Mouse (Mus musculus) frontal cortex, adult 2 months (tissue): ENCODE results near the gene Dhrs3. TPM values are rescaled to one million over a fixed set of nuclear protein-coding genes. Genes with fewer than 3 reads are reported as not detected.
A peak's percentile ranks its signal among the peaks of the same experiment; 100 is the strongest.

Experiments
- DNase-seq, 2 experiments: peaks; one replicate each; pipeline ENCODE4 v3.0.0; 2022; ENCODE audit warnings: low spot score in 1 of 2; ENCODE audit errors: extremely low spot score in 1 of 2
- polyA plus RNA-seq: library from polyadenylated mRNA; depleted of rRNA; stranded (reverse); fragments of >200 nt; gene quantifications from 2 replicates; pipeline ENCODE4 v1.2.3, GENCODE M21; 2012; rRNA removed

Gene Dhrs3
- 26.4 and 28.0 TPM in 2 replicates for polyA plus RNA-seq

- DNase-seq, result peak in 1 of 2 experiments; percentile 62
Measured at GRCm38 (mm10) chr4:144892133-144892936, at the start of gene Dhrs3. TSS of gene Dhrs3 (plus strand) at chr4:144892827.

DNA sequence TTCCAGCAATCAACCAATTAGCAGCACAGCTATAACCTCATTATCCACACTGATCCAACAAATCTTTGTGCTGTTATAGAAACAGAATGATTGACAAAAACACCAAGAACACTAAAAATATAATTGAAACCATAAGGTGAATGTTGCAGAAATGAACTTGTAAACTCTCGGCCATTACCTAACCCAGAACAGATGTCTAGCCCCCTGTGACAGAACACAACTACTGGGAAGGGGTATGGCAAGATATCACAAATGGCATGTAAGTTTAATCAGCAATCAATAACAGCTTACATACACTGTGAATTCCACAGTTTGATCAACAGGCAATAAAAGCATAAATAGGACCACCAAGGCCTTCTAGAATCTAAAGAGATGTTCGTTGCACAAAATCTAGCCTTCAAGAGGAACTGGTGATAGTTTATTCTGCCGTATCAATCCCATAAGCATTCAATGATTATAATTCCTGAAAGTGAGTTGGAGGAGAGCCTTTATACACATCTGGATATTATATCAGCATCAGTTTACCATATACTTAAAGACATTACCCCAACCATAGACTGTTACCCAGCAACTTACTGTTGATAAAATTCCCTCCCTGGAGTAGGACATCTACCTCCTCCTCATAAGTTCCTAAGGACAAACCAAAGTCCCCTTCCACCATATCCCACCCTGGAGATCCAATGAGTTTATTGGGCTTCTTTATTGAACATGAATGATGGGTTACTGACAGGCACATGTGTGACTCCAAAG is 30.7 kb upstream of the Dhrs3 start:
- DNase-seq, result no peak

DNA sequence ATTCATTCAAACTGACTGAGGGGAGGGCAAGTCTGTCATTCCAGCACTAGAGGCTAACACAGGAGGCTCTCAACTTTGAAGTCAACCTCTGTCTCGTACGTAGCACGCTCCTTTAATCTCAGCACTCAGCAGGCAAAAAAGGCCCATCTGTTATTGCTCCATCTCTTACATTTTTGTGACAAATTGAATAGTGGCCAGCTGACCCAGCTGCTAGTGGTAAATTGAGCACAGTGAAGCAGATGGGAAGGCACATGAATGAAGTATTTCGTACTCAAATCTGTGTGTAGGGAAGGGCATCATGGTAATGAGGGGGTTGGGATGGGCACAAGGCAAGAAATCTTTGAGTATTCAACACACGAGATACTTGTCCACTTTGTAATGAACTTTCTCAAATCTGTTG is 24.7 kb upstream of the Dhrs3 start:
- no peak for DNase-seq

- no peak for DNase-seq
Measured at GRCm38 (mm10) chr4:144868584-144868983, 24.0 kb upstream of the Dhrs3 start.

- no peak for DNase-seq
Measured at GRCm38 (mm10) chr4:144872905-144873304, 19.7 kb upstream of the Dhrs3 start.

GRCm38 (mm10) chr4:144875576-144876093 is 17.0 kb upstream of the Dhrs3 start:
- DNase-seq, result no peak

DNA sequence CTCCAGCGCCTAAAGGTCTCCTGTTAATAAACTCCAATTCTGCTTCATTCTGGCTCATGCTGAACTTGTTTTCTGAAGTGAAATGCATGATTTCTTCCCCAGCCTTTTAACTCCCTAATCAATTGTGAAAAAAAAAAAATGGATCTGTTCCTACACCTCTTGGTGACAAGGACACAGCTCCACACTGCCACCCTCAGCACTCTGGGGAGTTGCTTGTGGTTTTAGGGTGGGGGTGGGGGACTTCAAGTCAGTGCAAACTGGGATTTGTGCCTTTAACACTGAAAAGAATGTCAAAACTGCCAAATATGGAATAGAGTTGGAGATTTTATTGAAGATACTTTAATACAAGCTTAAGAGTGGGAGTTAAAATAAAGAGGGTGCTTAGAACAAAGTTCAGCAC is 13.1 kb upstream of the Dhrs3 start:
- DNase-seq, result no peak

DNA sequence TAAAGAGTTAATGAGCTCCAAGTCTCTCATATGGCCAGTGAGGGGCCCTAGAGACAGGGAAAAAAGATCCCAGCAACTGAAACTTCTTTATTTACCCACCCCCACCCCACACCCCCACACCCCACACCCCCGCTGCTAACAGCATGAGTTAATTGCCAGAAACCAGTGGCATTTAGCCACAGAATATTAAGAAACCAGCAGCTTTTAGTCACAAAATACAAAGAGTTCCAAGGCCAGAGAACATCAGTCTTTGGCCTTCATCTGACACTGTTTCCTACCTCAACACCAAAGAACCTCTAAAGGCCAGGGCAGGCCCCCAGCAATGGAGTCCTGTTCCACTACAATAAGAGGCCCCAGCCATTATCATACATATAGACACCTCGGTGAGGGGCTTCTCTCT is 11.3 kb upstream of the Dhrs3 start:
- no peak for DNase-seq

- peak in 1 of 2 experiments; percentile 25 for DNase-seq
Measured at GRCm38 (mm10) chr4:144882881-144883331, 9.7 kb upstream of the Dhrs3 start.

- peak in 1 of 2 experiments; percentile 68 for DNase-seq
Measured at GRCm38 (mm10) chr4:144886460-144886859, 6.2 kb upstream of the Dhrs3 start.

- DNase-seq, result no peak
Measured at GRCm38 (mm10) chr4:144888750-144889149, 3.9 kb upstream of the Dhrs3 start.

DNA sequence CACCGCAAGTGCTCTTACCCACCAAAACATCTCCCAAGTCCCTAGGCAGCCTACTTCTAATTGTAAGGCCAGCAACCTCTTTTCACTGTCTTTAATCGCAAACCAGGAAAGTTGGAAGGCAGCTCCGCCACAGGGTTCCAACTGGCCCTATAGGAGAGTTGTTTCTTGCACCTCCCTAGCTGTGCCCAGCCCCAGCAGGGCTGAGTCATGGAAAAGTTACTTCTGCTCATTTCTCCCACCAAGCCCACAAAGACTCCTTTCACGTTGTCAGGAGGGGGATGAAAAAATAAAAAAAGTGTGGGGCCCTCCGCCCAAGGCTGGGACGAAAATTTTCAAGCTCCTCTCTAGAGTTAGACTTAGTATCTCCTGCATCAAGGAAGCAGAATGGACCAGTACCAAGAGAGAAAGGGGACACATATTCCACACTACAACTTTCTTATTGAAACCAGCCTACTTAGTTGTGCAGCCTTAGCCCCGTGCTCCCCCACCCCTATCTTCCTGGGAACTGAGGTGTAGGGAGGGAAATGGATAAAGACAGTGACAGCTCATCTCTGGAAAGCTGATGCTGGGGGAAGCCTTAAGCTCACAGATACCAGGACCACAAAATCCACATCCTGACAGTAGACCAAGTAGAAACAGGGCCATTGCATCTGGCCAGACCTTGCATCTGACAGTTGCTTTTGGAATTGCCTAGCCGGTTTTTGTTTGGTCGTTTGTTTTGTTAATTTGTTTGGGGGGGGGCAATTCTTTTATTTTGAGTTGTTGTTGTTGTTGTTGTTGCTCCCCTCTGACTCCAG is 2.9 kb upstream of the Dhrs3 start:
- no peak for DNase-seq

DNA sequence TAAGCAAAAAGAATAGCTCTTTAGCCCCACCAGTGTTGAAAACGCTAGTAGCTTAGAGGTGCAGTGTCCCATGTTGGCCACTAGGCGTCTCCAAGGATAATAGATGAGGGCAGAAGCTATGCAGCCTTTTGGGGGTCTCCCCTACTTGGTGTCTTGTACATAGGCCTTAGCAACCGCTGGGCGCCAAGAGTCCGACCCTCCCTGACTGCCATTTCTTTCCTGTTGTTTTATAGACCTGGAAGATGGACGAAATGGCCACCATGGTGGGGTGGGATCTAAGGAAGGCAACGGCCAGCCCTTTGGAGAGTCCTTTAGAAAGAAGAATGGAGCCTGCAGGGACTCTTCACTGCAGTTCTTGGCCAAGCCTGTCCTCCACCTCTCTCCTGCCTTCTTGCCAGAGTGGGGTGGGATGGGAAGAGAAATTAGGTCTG is 1.9 kb upstream of the Dhrs3 start:
- DNase-seq, result peak; percentile 45 to 82

DNA sequence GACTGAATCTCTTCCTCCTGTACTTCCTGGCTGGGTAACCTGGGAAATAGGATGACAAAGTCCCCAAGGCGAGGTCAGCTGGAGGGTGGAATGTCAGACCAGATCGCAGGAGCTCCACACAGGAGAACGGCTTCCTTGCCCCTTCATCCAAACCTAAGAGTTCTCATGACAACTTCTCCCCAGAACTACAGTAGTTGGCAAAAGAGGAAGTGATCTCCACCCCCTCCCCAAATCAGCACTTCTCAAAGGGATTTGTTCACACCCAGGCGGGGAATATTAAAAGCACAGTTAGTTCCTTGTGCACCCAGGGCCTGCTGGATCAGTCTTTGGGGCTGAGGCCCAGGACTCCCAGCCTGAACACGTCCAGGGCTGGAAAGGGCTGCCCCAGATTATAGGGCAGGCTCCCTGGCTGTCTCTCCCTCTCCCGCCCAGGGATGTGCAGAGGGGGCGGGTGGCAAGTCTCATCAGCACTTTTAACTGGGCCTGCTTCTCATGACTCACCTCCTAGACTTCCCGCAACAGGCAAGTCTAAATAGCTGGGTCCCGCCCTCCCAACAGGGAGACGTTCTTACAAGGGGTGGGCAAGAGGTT is 1.4 kb upstream of the Dhrs3 start:
- peak in 1 of 2 experiments; percentile 45 for DNase-seq

GRCm38 (mm10) chr4:144891743-144892132 is 889 bp upstream of the Dhrs3 start:
- no peak for DNase-seq

GRCm38 (mm10) chr4:144892937-144893272 is 278 bp downstream of the Dhrs3 start:
- DNase-seq, result no peak

DNA sequence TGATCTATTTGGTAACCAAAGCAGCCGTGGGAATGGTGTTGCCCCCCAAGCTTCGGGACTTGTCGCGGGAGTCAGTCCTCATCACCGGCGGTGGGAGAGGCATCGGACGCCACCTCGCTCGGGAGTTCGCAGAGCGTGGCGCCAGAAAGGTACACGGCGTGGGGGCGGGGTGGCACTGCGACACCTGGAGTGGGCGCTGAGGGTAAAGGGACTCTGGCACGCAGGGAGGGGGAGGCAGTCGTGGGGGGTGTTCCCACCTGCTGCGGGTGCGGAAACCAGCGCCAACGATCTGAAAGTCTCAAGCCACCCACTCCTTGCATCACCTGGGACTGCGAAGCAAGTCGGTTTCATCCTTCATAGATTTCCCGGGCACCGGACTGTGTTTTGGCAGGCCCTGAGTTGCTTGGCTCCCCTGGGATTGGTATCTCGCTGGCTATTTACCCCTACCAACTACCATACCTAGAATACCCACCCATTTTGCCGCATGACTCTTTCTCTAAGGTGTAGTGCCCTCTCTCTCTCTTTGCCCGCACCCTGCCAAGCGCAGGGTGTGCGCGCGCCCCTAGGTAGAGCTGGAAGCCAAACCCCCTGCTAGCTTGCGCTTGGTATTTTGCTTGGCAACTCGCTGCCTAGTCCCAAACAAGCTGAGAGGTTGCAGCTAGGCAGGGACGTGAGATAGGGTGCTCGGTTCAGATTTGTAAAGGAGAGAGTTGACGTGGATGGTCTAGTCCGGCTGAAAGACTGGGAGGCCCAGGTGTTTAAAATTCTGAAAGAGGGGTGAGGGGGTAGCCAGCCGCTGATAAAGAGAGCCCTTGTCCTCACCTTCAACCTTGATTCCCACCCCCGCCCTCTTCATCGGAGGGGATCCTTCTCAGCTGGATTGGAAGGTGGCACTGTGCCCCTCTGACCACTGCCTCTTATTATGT is 1.2 kb downstream of the Dhrs3 start:
- DNase-seq, result no peak

DNA sequence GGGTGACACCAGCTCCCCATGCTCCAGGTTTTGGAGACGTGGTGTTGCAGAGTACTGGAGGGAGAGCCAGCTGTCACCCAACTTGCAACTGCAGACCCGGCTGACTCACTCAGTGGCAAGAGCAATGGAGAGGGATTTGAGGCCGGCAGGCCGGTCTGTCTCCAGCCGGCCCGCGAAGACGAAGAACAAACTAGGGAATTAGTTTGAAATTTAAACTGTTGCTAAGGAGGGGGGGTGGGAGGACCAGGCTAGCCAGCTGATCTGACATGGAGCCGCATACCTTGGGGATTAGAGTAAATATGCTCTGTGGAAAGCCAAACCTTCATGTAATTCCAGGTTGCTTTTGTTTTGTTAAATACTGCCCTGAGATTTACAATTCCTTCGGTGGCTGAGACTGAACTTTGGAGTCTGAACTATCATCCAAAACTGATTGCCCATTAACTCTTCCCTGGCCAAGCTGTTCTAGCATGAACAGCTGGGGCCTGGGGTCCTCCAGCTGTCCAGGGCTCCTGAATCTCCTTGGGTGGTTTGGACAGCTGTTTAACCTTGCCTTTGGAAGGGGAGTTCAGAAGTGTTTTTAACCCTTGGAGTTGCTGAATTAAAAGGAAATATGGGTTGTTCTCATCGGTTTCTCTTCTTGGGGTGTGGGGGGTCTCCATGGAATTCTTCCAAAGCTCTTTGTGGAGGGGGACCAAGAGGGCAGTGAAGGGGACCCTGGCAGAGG is 2.0 kb downstream of the Dhrs3 start:
- no peak for DNase-seq

GRCm38 (mm10) chr4:144895211-144895590 is 2.6 kb downstream of the Dhrs3 start:
- DNase-seq, result no peak
